Mouse (Mus musculus) lung, postnatal 0 days (tissue): Measurements from ENCODE around the gene Gpc3. TPM values are rescaled to one million over a fixed set of nuclear protein-coding genes. Genes with fewer than 3 reads are reported as not detected.

Source experiments
- ATAC-seq: fragments of 200-750 bp; cut with Nextera tagmentation; 2 replicates; pipeline ENCODE4 v1.8.0; 2017; ENCODE audit warnings: moderate library complexity
- DNase-seq: peaks from one replicate; pipeline ENCODE4 v3.0.0-alpha.2; 2016; ENCODE audit warnings: low spot score
- H3K27ac ChIP-seq: fragments of 300-500 bp; sonication (generic); 2 replicates; pipeline ENCODE4 v1.5.1; 2014; ENCODE audit warnings: antibody characterized with exemption, mild to moderate bottlenecking, low read length, mixed read lengths
- H3K27me3 ChIP-seq: fragments of 300-500 bp; sonication (generic); replicated peaks from 2 replicates; pipeline ENCODE4 v1.6.1; 2014; ENCODE audit warnings: low read length, mixed read lengths; ENCODE audit not compliant: insufficient read depth
- H3K36me3 ChIP-seq: fragments of 300-500 bp; sonication (generic); 2 replicates; pipeline ENCODE4 v1.6.1; 2014; ENCODE audit warnings: low read length, mixed read lengths; ENCODE audit not compliant: insufficient read depth
- H3K4me1 ChIP-seq: fragments of 300-500 bp; sonication (generic); 2 replicates; pipeline ENCODE4 v1.6.1; 2014; ENCODE audit warnings: antibody characterized with exemption, low read depth, low read length, mixed read lengths; ENCODE audit not compliant: insufficient read depth
- H3K4me2 ChIP-seq: fragments of 300-500 bp; sonication (generic); replicated peaks from 2 replicates; pipeline ENCODE4 v1.6.1; 2014; ENCODE audit warnings: low read depth, mild to moderate bottlenecking, low read length, moderate library complexity, mixed read lengths
- H3K4me3 ChIP-seq: fragments of 300-500 bp; sonication (generic); 2 replicates; pipeline ENCODE4 v1.5.1; 2014; ENCODE audit warnings: low read depth, low read length
- H3K9ac ChIP-seq: fragments of 300-500 bp; sonication (generic); replicated peaks from 2 replicates; pipeline ENCODE4 v1.6.1; 2014; ENCODE audit warnings: low read depth, mild to moderate bottlenecking
- H3K9me3 ChIP-seq: fragments of 300-500 bp; sonication (generic); 2 replicates; pipeline ENCODE4 v1.6.1; 2016; ENCODE audit warnings: low read length, mixed read lengths
- CTCF ChIP-seq: IDR thresholded peaks from 2 replicates; pipeline ENCODE4 v1.5.1; 2016; ENCODE audit warnings: antibody characterized with exemption, mild to moderate bottlenecking
- EP300 ChIP-seq: IDR thresholded peaks from 2 replicates; pipeline ENCODE4 v1.6.1; 2016; ENCODE audit warnings: antibody characterized with exemption, mild to moderate bottlenecking, control low read depth
- WGBS: fragments of 180-500 bp; shearing (Covaris S2); extraction: QIAGEN DNeasy Blood & Tissue Kit; methylation state at CpG from one replicate; pipeline ENCODE4 v1.1.7; 2014; 5-methylcytosine and 5-hydroxymethylcytosine counted together
- polyA plus RNA-seq: library from polyadenylated mRNA; unstranded; fragments of >200 nt; fragmentation: Nextera tagmentation; extraction: Ambion mirVana; gene quantifications from 2 replicates; pipeline ENCODE4 v1.2.1, GENCODE M21; 2015

The Gpc3 gene
- polyA plus RNA-seq, 1 experiment from 2014 or later = 294 TPM

DNA sequence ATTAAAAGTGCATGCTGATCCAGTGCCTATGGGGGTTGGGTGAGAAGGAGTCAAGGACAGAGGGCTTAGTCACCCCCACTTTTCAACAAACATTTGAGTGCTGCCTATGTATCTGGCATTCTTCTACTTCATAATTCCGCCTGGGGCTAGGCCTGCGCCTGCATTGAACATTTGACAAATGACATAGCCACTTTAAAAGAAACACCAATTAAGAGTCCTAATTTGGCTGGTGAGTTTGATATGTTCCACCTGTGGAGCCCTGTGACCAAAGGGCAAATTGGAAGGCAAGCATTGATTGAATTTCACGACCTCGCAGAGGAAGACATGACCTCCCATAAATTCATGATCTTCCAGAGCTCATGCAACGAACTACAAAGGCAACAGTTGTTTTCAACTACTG lies 2.4 kb upstream of the Gpc3 start:
- DNase-seq (no peak), ATAC-seq (no peak)
- Histone ChIP-seq H3K4me2 (no peak overlapping the region), H3K9me3 (no peaks in the 10 kb centered on the region), H3K27me3 (no peaks in the 10 kb centered on the region), H3K36me3 (no peaks in the 10 kb centered on the region), H3K4me1 (no peaks in the 10 kb centered on the region), H3K9ac (no peak overlapping the region), H3K27ac (no peak overlapping the region), H3K4me3 (no peak overlapping the region)
- WGBS = 60% methylated on average over 5 of the region's 5 CpGs
- no peak for TF ChIP-seq EP300
- no peak for TF ChIP-seq CTCF

DNA sequence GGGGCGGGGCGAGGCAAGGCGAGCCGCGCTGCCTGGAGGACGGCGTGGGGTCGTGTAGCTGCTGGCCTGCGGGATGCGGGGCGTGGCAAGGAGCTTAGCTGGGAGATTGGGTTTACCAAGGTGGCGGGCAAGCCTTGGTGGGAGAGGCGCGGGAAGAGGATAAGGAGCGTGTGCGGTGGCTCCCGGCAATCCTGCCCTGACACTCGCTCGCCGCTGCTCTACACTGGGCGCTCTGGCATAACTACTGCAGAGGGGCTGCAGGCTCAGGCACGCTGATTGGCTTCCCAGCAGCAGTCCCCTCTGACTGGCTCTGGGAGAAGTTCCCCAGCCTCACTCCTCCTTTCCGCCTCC lies 256 bp upstream of the Gpc3 start:
- Histone ChIP-seq H3K4me2 (peak overlapping the region; percentile 70), H3K36me3 (no peaks in the 10 kb centered on the region), H3K9ac (no peak overlapping the region), H3K27ac (no peak overlapping the region), H3K4me3 (peak overlapping the region; percentile 41), H3K27me3 (no peaks in the 10 kb centered on the region), H3K4me1 (no peaks in the 10 kb centered on the region), H3K9me3 (no peaks in the 10 kb centered on the region)
- ATAC-seq = peak; percentile 87
- peak; percentile 62 for DNase-seq
- TF ChIP-seq EP300 (no peak), CTCF (peak; percentile 36)
- 4% methylated on average over 4 of the region's 23 CpGs for WGBS

DNA sequence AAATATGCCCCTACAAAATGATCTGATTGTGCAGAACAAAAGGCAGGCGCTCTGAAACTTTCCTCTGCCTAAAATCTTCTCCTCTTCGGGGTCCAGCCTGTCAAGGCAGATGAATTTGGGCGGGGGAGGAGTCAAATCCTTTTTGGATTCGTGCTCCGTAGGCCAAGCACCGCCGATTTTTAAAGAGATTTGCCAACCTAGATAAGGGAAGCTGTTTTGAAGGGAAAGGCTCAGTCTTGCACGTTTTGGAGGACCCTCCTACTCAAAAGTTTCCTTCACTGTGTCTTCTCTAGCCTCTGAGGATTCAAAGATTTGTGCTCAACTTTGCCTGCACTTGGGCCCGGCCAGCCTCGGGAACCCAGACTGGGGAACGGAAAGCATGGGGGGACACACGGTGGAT lies 944 bp downstream of the Gpc3 start:
- no peaks in the 10 kb centered on the region for H3K36me3 ChIP-seq
- peak overlapping the region; percentile 41 for H3K4me3 ChIP-seq
- H3K9me3 ChIP-seq = no peaks in the 10 kb centered on the region
- H3K27me3 ChIP-seq = no peaks in the 10 kb centered on the region
- WGBS = 7% methylated on average over 12 of the region's 12 CpGs
- ATAC-seq (no peak), DNase-seq (no peak)
- no peak for TF ChIP-seq EP300
- no peak for TF ChIP-seq CTCF
- no peak overlapping the region for H3K9ac ChIP-seq
- H3K4me1 ChIP-seq = no peaks in the 10 kb centered on the region
- no peak overlapping the region for H3K27ac ChIP-seq
- peak overlapping the region; percentile 70 for H3K4me2 ChIP-seq

DNA sequence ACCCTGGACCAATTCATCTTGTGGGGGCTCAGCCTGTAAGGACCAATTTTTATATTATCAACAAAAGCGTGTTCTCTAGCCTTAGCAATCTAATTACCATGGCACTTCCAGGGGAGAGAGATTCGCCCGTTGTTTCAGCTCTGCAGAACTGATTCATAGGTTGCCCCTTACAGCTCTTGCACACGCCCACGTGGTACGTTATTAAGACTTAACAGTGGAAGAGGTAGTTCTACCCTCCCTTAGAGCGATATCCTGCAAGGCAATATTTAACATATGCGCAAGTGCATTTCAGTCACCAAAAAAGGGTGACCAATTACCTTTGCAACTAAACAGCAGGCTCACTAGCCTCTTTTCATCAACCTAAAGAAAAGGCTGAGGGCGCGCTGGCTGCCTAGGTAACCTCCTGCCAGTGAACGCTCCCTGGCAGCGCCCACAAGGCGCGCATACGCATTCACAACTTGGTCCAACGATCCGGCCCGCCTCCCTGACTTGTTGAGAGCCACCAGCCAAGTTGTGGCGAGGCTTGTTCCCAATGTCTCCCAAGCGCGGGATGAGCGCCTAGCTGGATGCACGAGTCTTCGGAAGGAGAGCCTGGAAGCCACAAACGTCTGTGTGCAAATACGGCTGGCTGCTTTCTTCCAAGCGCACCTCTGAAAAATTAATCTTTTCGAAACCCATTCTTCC lies 1.6 kb downstream of the Gpc3 start:
- DNase-seq (peak; percentile 22), ATAC-seq (no peak)
- TF ChIP-seq CTCF (no peak), EP300 (no peak)
- Histone ChIP-seq H3K36me3 (no peaks in the 10 kb centered on the region), H3K4me3 (peak overlapping the region; percentile 41), H3K4me1 (no peaks in the 10 kb centered on the region), H3K9me3 (no peaks in the 10 kb centered on the region), H3K27ac (no peak overlapping the region), H3K9ac (no peak overlapping the region), H3K4me2 (peak overlapping the region; percentile 70), H3K27me3 (no peaks in the 10 kb centered on the region)
- 16% methylated on average over 28 of the region's 28 CpGs for WGBS

- Histone ChIP-seq H3K36me3 (no peaks in the 10 kb centered on the region), H3K4me2 (no peak overlapping the region), H3K4me3 (no peak overlapping the region), H3K9me3 (no peaks in the 10 kb centered on the region), H3K4me1 (no peaks in the 10 kb centered on the region), H3K9ac (no peak overlapping the region), H3K27me3 (no peaks in the 10 kb centered on the region), H3K27ac (no peak overlapping the region)
- WGBS = 23% methylated on average over 3 of the region's 6 CpGs
- TF ChIP-seq CTCF (no peak), EP300 (no peak)
- ATAC-seq (no peak), DNase-seq (no peak)
These were observed 2.2 kb downstream of the Gpc3 start for GRCm38 (mm10) chrX:52611541-52611940.

- peak; percentile 21; the same call in 1 of the 2 replicates for TF ChIP-seq CTCF
- TF ChIP-seq EP300 = no peak
- ATAC-seq (no peak), DNase-seq (no peak)
- 78% methylated on average over 4 of the region's 4 CpGs for whole genome bisulfite sequencing
- no peaks in the 10 kb centered on the region for H3K9me3 ChIP-seq
- no peak overlapping the region for H3K4me2 ChIP-seq
- H3K9ac ChIP-seq = no peak overlapping the region
- no peaks in the 10 kb centered on the region for H3K36me3 ChIP-seq
- H3K27ac ChIP-seq = no peak overlapping the region
- H3K27me3 ChIP-seq = no peaks in the 10 kb centered on the region
- no peak overlapping the region for H3K4me3 ChIP-seq
- H3K4me1 ChIP-seq = no peaks in the 10 kb centered on the region
These were observed 10.6 kb downstream of the Gpc3 start for GRCm38 (mm10) chrX:52603143-52603542.

DNA sequence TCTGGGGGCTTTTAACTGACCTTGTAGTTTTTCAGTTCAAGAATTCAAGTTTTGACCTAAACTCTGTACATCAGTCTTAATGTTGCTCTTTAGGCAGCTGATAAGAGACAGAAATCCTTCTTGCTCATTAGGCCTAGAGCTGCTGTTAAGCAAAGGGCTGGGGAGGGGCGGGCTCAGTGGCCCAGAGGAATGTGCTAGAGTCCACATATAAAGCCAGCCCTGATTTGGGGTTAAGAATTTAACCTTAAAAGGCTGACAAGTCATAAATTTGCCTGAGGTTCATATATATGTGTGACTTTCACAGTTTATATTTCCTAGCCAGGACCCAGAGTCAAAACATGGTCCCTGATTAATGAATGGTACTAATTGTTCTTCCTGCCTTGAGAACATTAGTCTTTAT lies 14.5 kb downstream of the Gpc3 start:
- TF ChIP-seq EP300 (no peak), CTCF (no peak)
- no peak overlapping the region for H3K9ac ChIP-seq
- H3K27ac ChIP-seq = no peak overlapping the region
- no peaks in the 10 kb centered on the region for H3K9me3 ChIP-seq
- H3K36me3 ChIP-seq = no peaks in the 10 kb centered on the region
- DNase-seq = no peak
- H3K27me3 ChIP-seq = no peaks in the 10 kb centered on the region
- H3K4me3 ChIP-seq = no peak overlapping the region
- H3K4me1 ChIP-seq = no peaks in the 10 kb centered on the region
- H3K4me2 ChIP-seq = no peak overlapping the region
- 33% methylated on average over 1 of the region's 1 CpGs for WGBS
- no peak for ATAC-seq
